8 mouse cellular contexts compared by ENCODE assay signal in the genomic region with DNA sequence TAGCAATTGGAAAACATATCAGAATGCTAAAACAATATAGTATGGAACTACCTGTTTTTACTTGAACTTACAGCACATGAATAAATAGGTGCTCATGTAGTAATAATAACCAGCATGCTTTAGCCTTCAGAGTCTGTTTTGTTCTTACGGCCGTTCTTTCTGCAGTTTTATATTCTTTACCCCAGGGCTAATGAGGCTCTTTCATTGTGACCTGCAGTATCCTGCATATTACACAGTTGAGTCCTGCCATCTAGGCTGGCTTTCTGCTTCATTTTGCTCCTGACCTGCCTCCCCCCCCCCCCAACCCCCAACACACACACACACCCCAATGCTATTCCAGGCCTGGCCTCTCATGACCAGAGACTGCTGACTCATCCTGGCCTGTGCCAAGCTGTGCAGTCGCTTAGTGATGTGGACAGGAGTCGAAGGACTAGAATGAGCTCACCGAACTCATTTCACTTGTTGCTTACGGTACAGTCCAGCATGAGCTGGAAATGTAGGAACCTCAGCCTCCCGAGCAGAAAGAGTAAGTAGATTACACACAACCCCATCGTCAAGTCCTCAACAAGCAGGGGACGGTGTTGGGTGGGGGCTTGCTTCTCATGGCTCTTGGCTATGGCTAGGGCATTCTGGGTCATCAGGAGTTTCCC.
DNase-seq lines count a peak whose midpoint lies in the region; ATAC-seq and TF ChIP-seq lines count a peak whose summit lies in the region.

No protein-coding gene starts in this region.

- H3K4me3 ChIP-seq in hindbrain, embryonic 12.5 days, result no peak overlapping the region
- no peak overlapping the region for H3K4me3 ChIP-seq in hindbrain, embryonic 13.5 days
- H3K4me3 ChIP-seq in hindbrain, embryonic 16.5 days (ENCODE audit: low read length), result no peak overlapping the region
- H3K4me3 ChIP-seq in liver, embryonic 16.5 days (ENCODE audit: low read depth, low read length), result no peak overlapping the region
- peak overlapping the region; percentile 45 for H3K4me3 ChIP-seq in small intestine, adult 2 months (ENCODE audit: low read depth, low read length)

- no peak for TF ChIP-seq CTCF in small intestine, adult 2 months (IDR thresholded peaks at IDR 0.05; ENCODE audit: extremely low read depth, insufficient read length, insufficient replicate concordance, low read depth, low read length)

- no peak overlapping the region for H3K4me2 ChIP-seq in hindbrain, embryonic 12.5 days (replicated peaks)
- H3K4me2 ChIP-seq in hindbrain, embryonic 13.5 days, result no peak overlapping the region
- H3K4me2 ChIP-seq in hindbrain, embryonic 16.5 days (ENCODE audit: low read length), result no peak overlapping the region
- no peak overlapping the region for H3K4me2 ChIP-seq in liver, embryonic 16.5 days (ENCODE audit: low read depth, low read length)

- ATAC-seq in hindbrain, embryonic 12.5 days (ENCODE audit: low FRiP score), result peak; percentile 29; the same call in 1 of the 2 replicates
- no peak for ATAC-seq in hindbrain, embryonic 13.5 days (ENCODE audit: low FRiP score)
- ATAC-seq in hindbrain, embryonic 16.5 days, result peak; percentile 61
- ATAC-seq in liver, embryonic 16.5 days (ENCODE audit: low read depth), result peak; percentile 54; the same call in 1 of the 2 replicates

- no peaks in the 10 kb centered on the region for H3K27me3 ChIP-seq in hindbrain, embryonic 12.5 days
- H3K27me3 ChIP-seq in hindbrain, embryonic 13.5 days, result no peaks in the 10 kb centered on the region
- H3K27me3 ChIP-seq in hindbrain, embryonic 16.5 days (replicated peaks; ENCODE audit: control insufficient read depth, insufficient read depth, low read length), result no peaks in the 10 kb centered on the region
- H3K27me3 ChIP-seq in liver, embryonic 16.5 days (ENCODE audit: control insufficient read depth, insufficient read depth, low read depth, low read length), result no peaks in the 10 kb centered on the region
- no peaks in the 10 kb centered on the region for H3K27me3 ChIP-seq in small intestine, adult 2 months (ENCODE audit: control insufficient read depth, insufficient read depth, low read length)

- no peak overlapping the region for H3K27ac ChIP-seq in hindbrain, embryonic 12.5 days
- H3K27ac ChIP-seq in hindbrain, embryonic 13.5 days, result no peak overlapping the region
- no peak overlapping the region for H3K27ac ChIP-seq in hindbrain, embryonic 16.5 days (ENCODE audit: low read depth, low read length)
- H3K27ac ChIP-seq in liver, embryonic 16.5 days (ENCODE audit: low read length), result no peak overlapping the region; the same call in 1 of the 2 replicates
- peak overlapping the region; percentile 79 for H3K27ac ChIP-seq in small intestine, adult 2 months (ENCODE audit: insufficient read depth, low read depth, low read length)

- WGBS in hindbrain, embryonic 12.5 days, result 87% methylated on average over 9 of the region's 9 CpGs
- 82% methylated on average over 9 of the region's 9 CpGs for WGBS in hindbrain, embryonic 13.5 days
- WGBS in hindbrain, embryonic 16.5 days, result 71% methylated on average over 9 of the region's 9 CpGs
- WGBS in liver, embryonic 16.5 days (ENCODE audit: insufficient replicate concordance), result 47% methylated on average over 9 of the region's 9 CpGs
- WGBS in small intestine, adult 2 months, result 70% methylated on average over 9 of the region's 9 CpGs

- peak; percentile 90 for DNase-seq in adrenal gland, postnatal 10 days
- peak; percentile 81 to 88 for DNase-seq in gastrocnemius, adult 8-10 months (ENCODE audit: low spot score in 2 of 2)
- DNase-seq in frontal cortex, postnatal 25 days (ENCODE audit: low spot score in 2 of 2), result no peak

- H3K9me3 ChIP-seq in hindbrain, embryonic 12.5 days (replicated peaks), result no peaks in the 10 kb centered on the region
- H3K9me3 ChIP-seq in hindbrain, embryonic 13.5 days, result no peaks in the 10 kb centered on the region
- H3K9me3 ChIP-seq in hindbrain, embryonic 16.5 days (ENCODE audit: control insufficient read depth, low read length), result no peaks in the 10 kb centered on the region
- H3K9me3 ChIP-seq in liver, embryonic 16.5 days (replicated peaks; ENCODE audit: control insufficient read depth, low read length), result no peaks in the 10 kb centered on the region

- peaks cover 12% of the 10 kb centered on the region; the same call in 1 of the 2 replicates for H3K4me1 ChIP-seq in hindbrain, embryonic 12.5 days
- 0 out of 2 replicates have a peak, but pooled peaks cover 12% of the 10 kb centered on the region for H3K4me1 ChIP-seq in hindbrain, embryonic 13.5 days (replicated peaks)
- no peaks in the 10 kb centered on the region for H3K4me1 ChIP-seq in hindbrain, embryonic 16.5 days (ENCODE audit: control insufficient read depth, insufficient read depth, low read depth, low read length)
- no peaks in the 10 kb centered on the region for H3K4me1 ChIP-seq in liver, embryonic 16.5 days (ENCODE audit: control insufficient read depth, low read depth, low read length)
- H3K4me1 ChIP-seq in small intestine, adult 2 months (ENCODE audit: control insufficient read depth, insufficient read depth, insufficient read length, low read length), result peaks cover 2% of the 10 kb centered on the region; the same call in 1 of the 2 replicates

- H3K36me3 ChIP-seq in hindbrain, embryonic 12.5 days, result no peaks in the 10 kb centered on the region
- no peaks in the 10 kb centered on the region for H3K36me3 ChIP-seq in hindbrain, embryonic 13.5 days
- H3K36me3 ChIP-seq in hindbrain, embryonic 16.5 days (ENCODE audit: control insufficient read depth, insufficient read depth, low read length), result no peaks in the 10 kb centered on the region
- H3K36me3 ChIP-seq in liver, embryonic 16.5 days (ENCODE audit: control insufficient read depth, insufficient read depth), result no peaks in the 10 kb centered on the region
- H3K36me3 ChIP-seq in small intestine, adult 2 months (ENCODE audit: control insufficient read depth, insufficient read depth, low read length), result no peaks in the 10 kb centered on the region

- no peak overlapping the region for H3K9ac ChIP-seq in hindbrain, embryonic 12.5 days
- no peak overlapping the region for H3K9ac ChIP-seq in hindbrain, embryonic 13.5 days
- no peak overlapping the region for H3K9ac ChIP-seq in hindbrain, embryonic 16.5 days (ENCODE audit: low read depth, low read length)
- H3K9ac ChIP-seq in liver, embryonic 16.5 days (ENCODE audit: low read depth, low read length), result no peak overlapping the region

- no peak for TF ChIP-seq POLR2A in small intestine, adult 2 months (IDR thresholded peaks at IDR 0.05; ENCODE audit: low read depth, low read length)

Comparison
In these comparisons a context has a peak if more than half of its experiments do, and no peak if none do; other contexts are left out.
1. DNase-seq: peak in adrenal gland, postnatal 10 days (single experiment) and gastrocnemius, adult 8-10 months (2 of 2); none in frontal cortex, postnatal 25 days (0 of 2).